Mouse (Mus musculus) forebrain, embryonic 10.5 days (tissue): ENCODE data around the gene H2-Ob. TPM values are rescaled to one million over a fixed set of nuclear protein-coding genes. Genes with fewer than 3 reads are reported as not detected.

Experiments
- DNase-seq: peaks from one replicate; pipeline ENCODE4 v3.0.0-alpha.2; 2017; ENCODE audit warnings: low spot score; ENCODE audit errors: extremely low spot score
- H3K27ac ChIP-seq: fragments of 300-500 bp; sonication (generic); 2 replicates; pipeline ENCODE4 v1.5.1; 2016; ENCODE audit warnings: mild to moderate bottlenecking
- H3K27me3 ChIP-seq: fragments of 300-500 bp; sonication (generic); 2 replicates; pipeline ENCODE4 v1.6.1; 2016; ENCODE audit warnings: mild to moderate bottlenecking; ENCODE audit not compliant: poor library complexity, severe bottlenecking
- H3K36me3 ChIP-seq: fragments of 300-500 bp; sonication (generic); replicated peaks from 2 replicates; pipeline ENCODE4 v1.6.1; 2016; ENCODE audit warnings: mild to moderate bottlenecking, moderate library complexity
- H3K4me1 ChIP-seq: fragments of 300-500 bp; sonication (generic); 2 replicates; pipeline ENCODE4 v1.6.1; 2016
- H3K4me3 ChIP-seq: fragments of 300-500 bp; sonication (generic); 2 replicates; pipeline ENCODE4 v1.5.1; 2016; ENCODE audit warnings: mild to moderate bottlenecking, moderate library complexity
- H3K9me3 ChIP-seq: fragments of 300-500 bp; sonication (generic); 2 replicates; pipeline ENCODE4 v1.6.1; 2016; ENCODE audit warnings: mild to moderate bottlenecking, moderate library complexity
- WGBS: fragments of 180-500 bp; shearing (Covaris S2); methylation state at CpG from one replicate; pipeline ENCODE4 v1.1.7; 2016; 5-methylcytosine and 5-hydroxymethylcytosine counted together
- polyA plus RNA-seq: library from polyadenylated mRNA; unstranded; fragments of >200 nt; fragmentation: Nextera tagmentation; extraction: Ambion mirVana; gene quantifications from 2 replicates; pipeline ENCODE4 v1.2.1, GENCODE M21; 2016

Gene H2-Ob
- polyA plus RNA-seq, 1 experiment from 2014 or later = not detected

DNA sequence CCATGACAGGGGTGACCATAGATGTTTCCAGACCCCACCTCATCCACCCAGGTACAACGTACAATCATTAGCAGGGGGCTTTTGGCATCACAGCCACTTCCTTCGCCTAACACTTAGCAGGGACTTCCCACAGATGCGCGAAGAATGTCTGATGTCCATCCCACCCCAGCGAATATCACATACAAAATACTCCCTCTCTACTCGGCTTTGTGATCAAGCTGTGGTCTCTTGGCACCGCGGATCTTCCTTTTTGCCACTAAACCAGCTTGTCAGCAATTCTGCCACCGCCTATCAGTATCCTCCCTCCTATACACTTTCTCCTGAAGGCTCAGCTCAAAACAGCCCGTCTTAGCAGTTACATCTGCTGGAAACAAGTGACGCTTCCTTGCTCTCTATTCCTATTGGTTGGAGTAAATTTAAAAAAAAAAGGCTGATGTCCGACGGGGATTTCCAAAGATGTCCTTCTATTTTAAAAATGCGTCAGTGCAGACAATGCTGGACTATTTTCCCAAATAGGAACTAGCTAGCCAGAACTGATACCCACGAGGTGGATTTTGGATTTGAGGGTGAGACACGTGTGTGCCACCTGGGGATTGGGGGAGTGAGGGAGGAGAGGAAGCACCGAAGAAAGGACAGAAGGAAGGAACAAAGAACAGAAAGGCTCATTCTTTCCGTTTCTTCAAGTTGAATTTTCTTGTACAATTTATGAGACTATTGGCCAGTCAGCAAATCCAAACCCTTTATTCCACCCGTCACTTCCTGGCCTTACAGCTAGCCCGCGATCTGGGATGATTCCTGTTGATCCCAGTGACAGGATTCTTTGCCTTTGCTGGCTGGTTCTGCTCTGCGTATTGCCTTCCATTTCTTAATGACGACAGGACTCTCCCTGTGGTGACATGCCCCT lies 57.4 kb downstream of the H2-Ob start:
- Histone ChIP-seq H3K27me3 (peaks cover 10% of the 10 kb centered on the region; the same call in 1 of the 2 replicates), H3K4me3 (peak overlapping the region; percentile 46), H3K36me3 (no peaks in the 10 kb centered on the region), H3K4me1 (peaks cover 8% of the 10 kb centered on the region), H3K9me3 (no peaks in the 10 kb centered on the region), H3K27ac (no peak overlapping the region)
- 26% methylated on average over 23 of the region's 23 CpGs for WGBS
- no peak for DNase-seq

DNA sequence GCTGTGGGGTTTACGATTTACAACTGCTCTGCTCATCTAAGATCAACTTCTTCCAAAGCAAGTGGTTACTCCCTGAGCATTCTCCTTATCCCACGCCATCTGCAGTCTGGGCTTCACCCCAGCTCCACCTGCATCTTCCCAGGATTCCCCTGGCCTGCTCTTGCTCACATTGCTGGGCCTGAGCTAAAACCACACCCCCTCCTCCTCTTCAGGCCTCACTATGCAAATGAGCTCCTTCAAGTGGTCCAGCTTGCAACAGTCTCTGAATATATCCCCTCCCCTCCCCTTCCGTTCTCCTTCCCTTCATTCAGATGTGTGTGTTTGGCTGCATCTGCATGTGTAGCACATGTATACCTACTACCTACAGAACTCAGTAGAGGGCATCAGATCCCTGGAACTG lies 60.7 kb downstream of the H2-Ob start:
- Histone ChIP-seq H3K36me3 (no peaks in the 10 kb centered on the region), H3K27ac (no peak overlapping the region), H3K9me3 (no peaks in the 10 kb centered on the region), H3K4me3 (no peak overlapping the region), H3K4me1 (peaks cover 4% of the 10 kb centered on the region), H3K27me3 (peaks cover 10% of the 10 kb centered on the region; the same call in 1 of the 2 replicates)
- no peak for DNase-seq
- WGBS = 73% methylated on average over 3 of the region's 3 CpGs

DNA sequence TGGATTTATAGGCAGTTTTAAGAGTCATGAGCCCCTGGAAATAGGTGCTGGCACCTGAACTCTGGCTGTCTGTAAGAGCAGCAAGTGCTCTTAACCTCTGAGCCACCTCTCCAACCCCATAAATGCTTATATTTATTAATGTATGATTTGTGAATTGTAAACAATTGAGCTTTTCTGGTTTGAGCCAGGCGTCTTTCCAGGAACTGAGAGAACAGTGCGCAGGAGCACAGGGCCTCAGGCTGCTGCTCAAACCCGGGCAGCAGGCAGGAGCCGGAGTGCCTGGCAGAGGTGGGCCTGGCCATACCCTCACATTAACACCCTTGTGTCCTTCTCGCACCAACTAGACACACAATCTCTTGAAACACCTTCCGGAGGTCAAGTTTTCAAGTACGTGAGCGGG lies 61.4 kb downstream of the H2-Ob start:
- no peak overlapping the region for H3K27ac ChIP-seq
- H3K4me1 ChIP-seq = peaks cover 4% of the 10 kb centered on the region
- no peaks in the 10 kb centered on the region for H3K9me3 ChIP-seq
- no peak for DNase-seq
- H3K4me3 ChIP-seq = no peak overlapping the region
- peaks cover 10% of the 10 kb centered on the region; the same call in 1 of the 2 replicates for H3K27me3 ChIP-seq
- 92% methylated on average over 8 of the region's 8 CpGs for WGBS
- H3K36me3 ChIP-seq = no peaks in the 10 kb centered on the region

- no peak overlapping the region for H3K4me3 ChIP-seq
- peaks cover 10% of the 10 kb centered on the region; the same call in 1 of the 2 replicates for H3K27me3 ChIP-seq
- WGBS = 84% methylated on average over 23 of the region's 23 CpGs
- H3K36me3 ChIP-seq = no peaks in the 10 kb centered on the region
- peaks cover 1% of the 10 kb centered on the region for H3K4me1 ChIP-seq
- no peak for DNase-seq
- H3K27ac ChIP-seq = no peak overlapping the region
- no peaks in the 10 kb centered on the region for H3K9me3 ChIP-seq
These were observed 62.2 kb downstream of the H2-Ob start for GRCm38 (mm10) chr17:34300691-34301566.

DNA sequence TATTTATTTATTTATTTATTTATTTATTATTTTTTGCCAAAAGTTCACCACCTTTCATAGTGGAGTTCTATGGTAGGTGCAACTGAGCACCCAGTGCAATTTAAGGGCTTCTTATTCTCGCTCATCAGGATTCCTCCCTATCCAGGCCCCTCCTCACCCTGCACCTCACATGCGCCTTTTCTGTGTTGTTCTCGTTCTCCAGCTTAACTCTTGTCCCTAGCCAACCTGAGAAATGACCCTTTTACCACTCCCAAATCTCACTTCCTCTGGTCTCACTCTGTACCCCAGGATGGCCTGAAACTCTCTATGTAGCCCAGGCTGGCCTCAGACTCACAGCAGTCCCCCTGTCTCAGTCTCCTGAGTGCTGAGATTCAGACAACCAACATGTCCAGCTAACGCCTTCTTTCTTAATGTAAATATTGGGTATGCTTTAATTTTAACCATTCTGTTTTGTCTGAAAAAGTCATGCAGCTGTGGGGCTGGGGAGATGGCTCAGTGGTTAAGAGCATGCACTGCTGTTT lies 63.0 kb downstream of the H2-Ob start:
- DNase-seq = no peak
- 85% methylated on average over 4 of the region's 4 CpGs for WGBS

DNA sequence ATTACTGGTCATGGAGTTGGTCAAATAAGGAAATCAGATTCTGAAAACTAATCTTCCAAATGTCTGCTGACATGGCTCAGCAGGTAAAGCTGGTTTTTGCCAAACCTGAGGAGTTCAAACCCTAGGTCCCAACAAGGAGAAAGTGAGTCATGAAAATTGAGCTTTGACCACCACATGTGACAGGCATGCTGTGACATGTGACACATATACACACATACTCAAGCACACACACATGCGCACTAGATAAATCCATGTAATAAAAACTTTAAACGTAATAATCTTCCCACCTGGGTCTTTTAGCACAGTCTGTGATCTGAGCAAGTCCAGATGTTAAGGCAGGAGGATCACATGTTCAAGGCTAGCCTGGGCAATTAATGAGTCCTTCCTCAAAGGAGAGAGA lies 65.1 kb downstream of the H2-Ob start:
- Histone ChIP-seq H3K4me1 (no peaks in the 10 kb centered on the region), H3K27ac (no peak overlapping the region), H3K9me3 (no peaks in the 10 kb centered on the region), H3K4me3 (no peak overlapping the region), H3K36me3 (no peaks in the 10 kb centered on the region), H3K27me3 (peaks cover 7% of the 10 kb centered on the region)
- DNase-seq = no peak
- WGBS = 89% methylated on average over 2 of the region's 2 CpGs

More for the DNA sequence above, 63.0 kb downstream of the H2-Ob start:
- no peaks in the 10 kb centered on the region for H3K4me1 ChIP-seq
- H3K4me3 ChIP-seq = no peak overlapping the region
- no peaks in the 10 kb centered on the region for H3K36me3 ChIP-seq
- peaks cover 5% of the 10 kb centered on the region; the same call in 1 of the 2 replicates for H3K27me3 ChIP-seq
- no peak overlapping the region for H3K27ac ChIP-seq
- H3K9me3 ChIP-seq = no peaks in the 10 kb centered on the region

Other genes starting within 250 kb of the H2-Ob start
- 51.2 and 51.8 TPM in 2 replicates for gene H2-K1, start 238.6 kb upstream of the H2-Ob start, polyA plus RNA-seq
- gene Ring1, start 214.2 kb upstream of the H2-Ob start, polyA plus RNA-seq = 11.4 and 12.4 TPM in 2 replicates
- gene H2-Ke6, start 210.8 kb upstream of the H2-Ob start, polyA plus RNA-seq = 95.4 and 96.4 TPM in 2 replicates
- gene Slc39a7, start 207.2 kb upstream of the H2-Ob start, polyA plus RNA-seq = 203 and 206 TPM in 2 replicates
- gene Rxrb, start 207.1 kb upstream of the H2-Ob start, polyA plus RNA-seq = 44.5 and 48.3 TPM in 2 replicates
- 0.74 and 0.75 TPM in 2 replicates for gene Col11a2, start 199.5 kb upstream of the H2-Ob start, polyA plus RNA-seq
- 0.12 and 0.43 TPM in 2 replicates for gene H2-Oa, start 146.6 kb upstream of the H2-Ob start, polyA plus RNA-seq
- 4.5 and 6.9 TPM in 2 replicates for gene H2-DMa, start 119.4 kb upstream of the H2-Ob start, polyA plus RNA-seq
- 121 and 134 TPM in 2 replicates for gene Brd2, start 116.3 kb upstream of the H2-Ob start, polyA plus RNA-seq
- 0.16 and 0.26 TPM in 2 replicates for gene H2-DMb2, start 95.6 kb upstream of the H2-Ob start, polyA plus RNA-seq
- 0.24 and 0.81 TPM in 2 replicates for gene H2-DMb1, start 85.8 kb upstream of the H2-Ob start, polyA plus RNA-seq
- gene Tap1, start 51.4 kb upstream of the H2-Ob start, polyA plus RNA-seq = 1.4 and 1.7 TPM in 2 replicates
- 0.79 and 1.3 TPM in 2 replicates for gene Psmb9, start 51.1 kb upstream of the H2-Ob start, polyA plus RNA-seq
- gene Psmb8, start 41.2 kb upstream of the H2-Ob start, polyA plus RNA-seq = 1.2 and 1.3 TPM in 2 replicates
- gene Tap2, start 35.4 kb upstream of the H2-Ob start, polyA plus RNA-seq = 0.18 and 0.60 TPM in 2 replicates
- 9.8 and 12.5 TPM in 2 replicates for gene H2-Ab1, start 18.8 kb downstream of the H2-Ob start, polyA plus RNA-seq
- gene H2-Aa, start 48.9 kb downstream of the H2-Ob start, polyA plus RNA-seq = 0.17 TPM in 1 of 2 replicates, not detected in the other
- 0.54 and 1.0 TPM in 2 replicates for gene H2-Eb1, start 67.0 kb downstream of the H2-Ob start, polyA plus RNA-seq
- gene H2-Eb2, start 86.8 kb downstream of the H2-Ob start, polyA plus RNA-seq = not detected in 2 replicates
- gene Btnl2, start 115.9 kb downstream of the H2-Ob start, polyA plus RNA-seq = not detected in 2 replicates
- not detected in 2 replicates for gene Btnl1, start 138.2 kb downstream of the H2-Ob start, polyA plus RNA-seq
- gene BC051142, start 159.9 kb downstream of the H2-Ob start, polyA plus RNA-seq = 1.3 and 1.6 TPM in 2 replicates
- gene Btnl4, start 238.4 kb downstream of the H2-Ob start, polyA plus RNA-seq = not detected in 2 replicates